Mouse (Mus musculus) liver, embryonic 14.5 days (tissue): Measurements from ENCODE around the gene Gmip.

Source experiments
- CTCF ChIP-seq: IDR thresholded peaks from 2 replicates; pipeline ENCODE4 v1.5.1; 2016; ENCODE audit warnings: antibody characterized with exemption, low read depth, control low read depth
- EP300 ChIP-seq: IDR thresholded peaks from 2 replicates; pipeline ENCODE4 v1.6.1; 2016; ENCODE audit warnings: antibody characterized with exemption, low read depth

DNA sequence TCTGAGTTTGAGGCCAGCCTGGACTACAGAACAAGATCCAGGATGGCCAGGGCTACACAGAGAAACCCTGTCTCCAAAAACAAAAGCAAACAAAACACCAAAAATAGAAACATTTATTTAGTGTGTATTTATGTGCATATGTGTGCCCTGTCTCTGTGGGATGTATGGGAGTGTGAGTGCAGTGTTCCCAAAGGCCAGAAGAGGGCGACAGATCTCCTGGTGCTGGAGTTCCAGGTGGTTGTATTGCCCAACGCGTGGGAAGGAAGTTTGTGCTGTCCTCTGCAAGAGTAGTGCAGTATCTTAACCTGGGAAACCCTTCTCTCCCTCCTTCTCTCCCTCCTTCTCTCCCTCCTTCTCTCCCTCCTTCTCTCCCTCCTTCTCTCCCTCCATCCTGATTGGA is 41.4 kb downstream of the Gmip start:
- peak; percentile 90 for TF ChIP-seq CTCF
- no peak for TF ChIP-seq EP300
